Mouse (Mus musculus): ENCODE results near the gene Lrrc30.

Gene Lrrc30

GRCm38 (mm10) chr17:67583422-67583821 is 49.1 kb downstream of the Lrrc30 start:
- DNase-seq (ENCODE audit: low read depth, low spot score), result no peak

- DNase-seq (ENCODE audit: low read depth, low spot score), result no peak
These were observed 49.7 kb downstream of the Lrrc30 start for GRCm38 (mm10) chr17:67582681-67583356.

GRCm38 (mm10) chr17:67581839-67582238 is 50.7 kb downstream of the Lrrc30 start:
- no peak for DNase-seq (ENCODE audit: low read depth, low spot score)

All from ZHBTc4 (cell line).